Mouse (Mus musculus) midbrain, embryonic 12.5 days (tissue): ENCODE measurements at regions not wholly inside any gene's neighbourhood (a gene's known extent, or its start where the extent isn't known, plus 50 kb on each side); places are given as distances from the start of the nearest gene placed in this dataset.
A peak's percentile ranks its signal among the peaks of the same experiment; 100 is the strongest.

Source experiments
- ATAC-seq: fragments of 200-750 bp; cut with Nextera tagmentation; 2 replicates; pipeline ENCODE4 v1.8.0; 2017; ENCODE audit warnings: low read depth, moderate TSS enrichment, moderate library complexity; ENCODE audit not compliant: low FRiP score
- H3K27ac ChIP-seq: fragments of 300-500 bp; sonication (generic); replicated peaks from 2 replicates; pipeline ENCODE4 v1.5.1; 2016; ENCODE audit warnings: mild to moderate bottlenecking
- H3K27me3 ChIP-seq: fragments of 300-500 bp; sonication (generic); 2 replicates; pipeline ENCODE4 v1.6.1; 2016; ENCODE audit warnings: mild to moderate bottlenecking
- H3K36me3 ChIP-seq: fragments of 300-500 bp; sonication (generic); 2 replicates; pipeline ENCODE4 v1.6.1; 2016
- H3K4me1 ChIP-seq: fragments of 300-500 bp; sonication (generic); 2 replicates; pipeline ENCODE4 v1.6.1; 2016
- H3K4me2 ChIP-seq: fragments of 300-500 bp; sonication (generic); replicated peaks from 2 replicates; pipeline ENCODE4 v1.6.1; 2016; ENCODE audit warnings: mild to moderate bottlenecking, moderate library complexity
- H3K4me3 ChIP-seq: fragments of 300-500 bp; sonication (generic); 2 replicates; pipeline ENCODE4 v1.5.1; 2016; ENCODE audit warnings: mild to moderate bottlenecking
- H3K9ac ChIP-seq: fragments of 300-500 bp; sonication (generic); replicated peaks from 2 replicates; pipeline ENCODE4 v1.6.1; 2016; ENCODE audit warnings: mild to moderate bottlenecking, moderate library complexity
- H3K9me3 ChIP-seq: fragments of 300-500 bp; sonication (generic); 2 replicates; pipeline ENCODE4 v1.6.1; 2016; ENCODE audit warnings: mild to moderate bottlenecking
- WGBS: fragments of 180-500 bp; shearing (Covaris S2); methylation state at CpG from one replicate; pipeline ENCODE4 v1.1.7; 2016; 5-methylcytosine and 5-hydroxymethylcytosine counted together

DNA sequence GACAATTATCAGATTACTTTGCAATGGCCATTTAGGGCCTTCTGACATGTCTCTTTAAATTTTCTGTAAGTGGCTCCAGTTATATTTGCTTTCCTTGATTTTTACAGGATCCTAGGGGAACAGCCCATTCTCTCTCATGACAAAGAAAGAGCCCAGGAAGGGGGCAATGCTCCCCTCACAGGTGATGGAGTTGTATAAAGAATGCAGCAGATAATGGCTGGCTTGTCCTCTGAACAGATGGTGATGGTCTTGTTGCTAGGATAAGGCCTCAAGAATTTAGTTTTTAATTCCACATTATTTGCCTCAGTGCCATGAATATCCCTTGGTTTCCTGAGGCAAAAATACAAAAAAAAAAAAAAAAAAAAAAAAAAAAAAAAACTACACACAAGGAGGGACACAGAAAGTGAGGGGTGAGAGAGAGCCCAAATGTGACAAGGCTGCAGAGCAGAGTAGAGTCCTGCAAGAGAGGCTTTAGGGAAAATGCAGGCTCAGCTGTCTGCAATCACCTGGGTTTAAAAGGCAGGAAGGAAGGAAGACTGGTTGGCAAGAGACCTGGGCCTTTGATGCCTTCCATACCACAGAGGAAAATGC, 272.8 kb upstream of the Zeb2 start:
- Histone ChIP-seq H3K27ac (peak overlapping the region; percentile 26; the same call in 1 of the 2 replicates), H3K27me3 (no peaks in the 10 kb centered on the region), H3K36me3 (no peaks in the 10 kb centered on the region), H3K4me2 (no peak overlapping the region), H3K4me1 (peaks cover 5% of the 10 kb centered on the region; the same call in 1 of the 2 replicates), H3K9me3 (no peaks in the 10 kb centered on the region), H3K4me3 (no peak overlapping the region), H3K9ac (no peak overlapping the region)
- ATAC-seq = peak; percentile 78

DNA sequence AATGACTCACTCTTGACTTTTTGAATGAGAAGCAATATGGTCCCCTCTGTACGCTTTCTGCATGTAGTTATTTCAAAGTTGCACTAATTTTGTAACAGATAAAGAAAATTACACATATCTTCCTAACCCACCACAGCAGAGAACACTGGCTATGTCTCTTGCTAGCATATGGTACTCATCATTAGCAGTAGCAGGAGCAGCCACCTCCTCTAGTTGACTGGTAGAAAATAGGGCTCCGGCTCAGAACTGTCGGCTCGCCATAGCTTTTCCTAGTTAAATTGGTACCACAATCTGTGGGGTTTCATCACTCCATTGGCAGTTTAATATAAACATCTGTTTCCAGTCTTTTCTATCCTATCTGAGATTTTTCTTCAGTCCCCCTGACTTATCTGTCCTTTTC, 254.1 kb upstream of the Zeb2 start:
- no peak overlapping the region for H3K4me2 ChIP-seq
- no peak overlapping the region for H3K27ac ChIP-seq
- H3K9ac ChIP-seq = no peak overlapping the region
- no peaks in the 10 kb centered on the region for H3K9me3 ChIP-seq
- no peak for ATAC-seq
- no peaks in the 10 kb centered on the region for H3K27me3 ChIP-seq
- no peaks in the 10 kb centered on the region for H3K36me3 ChIP-seq
- H3K4me1 ChIP-seq = no peaks in the 10 kb centered on the region
- no peak overlapping the region for H3K4me3 ChIP-seq
- 88% methylated on average over 4 of the region's 4 CpGs for WGBS

DNA sequence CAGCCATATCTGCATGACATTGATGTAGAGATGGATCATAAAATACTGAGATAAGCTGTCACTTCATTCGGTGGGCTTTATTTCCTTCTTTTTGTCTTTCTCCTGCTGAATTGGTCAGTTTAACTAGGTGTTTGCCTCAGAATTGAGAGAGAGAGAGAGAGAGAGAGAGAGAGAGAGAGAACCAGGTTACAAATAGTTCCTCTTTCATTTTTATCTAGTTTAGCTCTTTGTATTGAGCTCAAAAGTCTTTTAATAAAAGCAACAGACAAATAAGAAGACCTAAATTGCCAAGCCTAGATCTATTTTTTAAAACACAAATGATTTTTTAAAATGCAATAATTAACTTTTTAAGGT, 253.4 kb upstream of the Zeb2 start:
- Histone ChIP-seq H3K4me2 (no peak overlapping the region), H3K4me3 (no peak overlapping the region), H3K4me1 (no peaks in the 10 kb centered on the region), H3K27me3 (no peaks in the 10 kb centered on the region), H3K9ac (no peak overlapping the region), H3K36me3 (no peaks in the 10 kb centered on the region), H3K9me3 (no peaks in the 10 kb centered on the region), H3K27ac (no peak overlapping the region)
- WGBS = 89% methylated on average over 1 of the region's 1 CpGs
- no peak for ATAC-seq

DNA sequence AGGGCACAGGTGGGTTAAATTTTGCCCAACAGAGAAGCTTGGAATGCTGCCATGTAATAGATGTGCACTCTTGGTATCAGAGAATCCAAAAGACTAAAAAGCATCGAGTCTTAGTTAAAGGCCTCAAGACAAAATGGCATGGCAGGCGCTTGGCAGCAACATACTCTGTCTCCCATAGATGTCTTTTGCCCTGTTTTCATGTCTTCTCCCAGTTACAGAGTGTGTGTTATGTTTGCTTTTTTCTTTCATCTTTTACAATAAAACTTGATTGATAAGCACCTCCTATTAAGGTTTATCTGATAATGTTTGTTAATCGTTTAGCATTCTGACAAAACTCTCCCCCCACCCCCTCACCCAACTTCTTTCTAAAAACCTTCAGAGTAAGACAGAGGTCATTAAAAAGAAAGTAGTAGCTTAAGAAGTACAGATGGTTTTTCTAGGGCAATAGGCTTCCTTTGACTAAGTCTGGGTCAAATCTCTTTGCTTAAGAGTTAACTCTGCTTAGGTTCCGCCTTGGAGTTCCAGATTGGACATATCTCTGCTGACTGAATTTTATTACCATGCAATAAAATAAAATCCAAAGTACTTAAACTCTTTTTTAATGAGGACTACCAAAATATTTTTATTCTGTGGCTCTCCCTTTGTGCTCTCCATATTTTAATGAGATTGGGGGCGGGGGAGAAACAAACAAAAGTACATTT, 252.9 kb upstream of the Zeb2 start:
- Histone ChIP-seq H3K27me3 (no peaks in the 10 kb centered on the region), H3K4me3 (no peak overlapping the region), H3K9me3 (no peaks in the 10 kb centered on the region), H3K4me2 (no peak overlapping the region), H3K9ac (no peak overlapping the region), H3K27ac (no peak overlapping the region), H3K4me1 (no peaks in the 10 kb centered on the region), H3K36me3 (no peaks in the 10 kb centered on the region)
- ATAC-seq = no peak
- 89% methylated on average over 5 of the region's 5 CpGs for WGBS

DNA sequence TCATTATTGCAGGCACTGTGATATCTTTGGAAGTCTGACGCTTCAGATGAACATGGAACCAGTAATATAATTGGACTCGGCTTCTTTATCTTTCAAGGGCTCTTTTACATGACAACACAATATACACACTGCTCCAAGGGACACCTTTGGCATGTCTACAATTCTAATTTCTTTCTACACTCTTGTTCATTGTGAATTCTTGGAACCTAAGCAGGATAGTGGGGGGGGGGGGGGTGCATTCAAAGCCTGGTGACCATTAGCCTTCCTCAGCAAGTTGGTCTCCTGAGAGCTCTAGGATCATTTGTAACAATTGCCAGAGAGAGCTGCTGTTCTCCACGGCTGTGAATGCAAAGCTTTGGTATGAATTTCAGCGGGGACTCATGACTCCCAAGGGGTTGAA, 252.2 kb upstream of the Zeb2 start:
- H3K9me3 ChIP-seq = no peaks in the 10 kb centered on the region
- no peak for ATAC-seq
- 75% methylated on average over 4 of the region's 4 CpGs for WGBS
- no peak overlapping the region for H3K27ac ChIP-seq
- no peaks in the 10 kb centered on the region for H3K27me3 ChIP-seq
- no peak overlapping the region for H3K4me2 ChIP-seq
- no peaks in the 10 kb centered on the region for H3K4me1 ChIP-seq
- H3K9ac ChIP-seq = no peak overlapping the region
- no peaks in the 10 kb centered on the region for H3K36me3 ChIP-seq
- no peak overlapping the region for H3K4me3 ChIP-seq

DNA sequence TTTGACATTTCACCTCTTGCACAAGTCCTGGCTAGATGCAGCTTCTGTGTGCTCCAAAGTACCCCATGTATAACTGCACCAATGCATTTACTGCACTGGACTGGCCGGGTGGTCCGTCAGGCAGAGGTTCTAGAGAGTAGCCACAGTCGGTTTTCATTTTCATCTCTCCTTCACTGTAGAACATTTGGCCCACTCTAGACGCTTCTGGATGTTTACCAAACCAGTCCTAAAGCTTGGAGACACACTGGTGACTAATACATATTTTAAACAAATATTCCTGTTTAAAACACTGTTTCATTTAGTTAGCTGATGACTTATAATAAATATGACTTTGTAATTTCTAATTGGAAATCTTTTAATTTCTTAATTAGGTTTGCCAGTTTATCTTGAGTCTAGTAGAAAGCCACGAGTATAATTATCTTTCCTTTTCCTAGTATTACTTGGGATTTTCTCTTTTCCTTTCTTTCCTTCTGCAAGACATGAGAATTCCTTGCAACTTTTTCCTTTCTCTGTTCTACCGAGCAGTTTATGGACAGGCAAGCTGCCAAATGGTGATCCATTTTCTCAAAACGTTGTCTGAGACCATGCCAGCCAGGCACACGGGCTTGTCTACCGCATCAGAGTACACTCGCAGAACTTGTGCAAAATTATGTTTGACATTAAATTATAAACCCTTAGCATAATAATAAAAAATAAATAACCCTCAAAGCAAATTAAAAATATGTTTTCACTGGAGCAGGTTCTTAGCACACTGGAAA, 250.4 kb upstream of the Zeb2 start:
- no peaks in the 10 kb centered on the region for H3K4me1 ChIP-seq
- WGBS = 89% methylated on average over 10 of the region's 10 CpGs
- no peak overlapping the region for H3K27ac ChIP-seq
- ATAC-seq = no peak
- H3K4me2 ChIP-seq = no peak overlapping the region
- H3K36me3 ChIP-seq = no peaks in the 10 kb centered on the region
- H3K9me3 ChIP-seq = no peaks in the 10 kb centered on the region
- H3K4me3 ChIP-seq = no peak overlapping the region
- no peak overlapping the region for H3K9ac ChIP-seq
- H3K27me3 ChIP-seq = no peaks in the 10 kb centered on the region

DNA sequence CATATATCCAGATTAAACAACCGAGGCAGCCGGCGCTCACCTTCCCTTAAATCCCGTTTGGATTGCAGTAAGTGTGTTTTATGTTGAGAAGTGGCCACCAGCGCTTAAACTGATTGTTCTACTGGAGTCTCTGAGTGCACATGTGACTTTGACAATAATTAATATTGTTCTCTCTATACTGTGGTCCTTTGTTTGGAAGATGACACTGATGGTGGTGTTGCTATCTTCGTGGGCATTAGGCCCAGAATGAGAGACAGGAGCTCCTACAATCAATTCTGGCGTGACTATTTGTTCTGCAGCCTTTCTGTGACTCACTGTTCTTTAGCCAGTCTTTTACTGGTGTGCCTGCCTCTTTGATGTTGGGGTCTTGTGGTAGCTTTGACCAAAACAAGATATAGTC, 240.1 kb upstream of the Zeb2 start:
- Histone ChIP-seq H3K36me3 (no peaks in the 10 kb centered on the region), H3K27me3 (no peaks in the 10 kb centered on the region), H3K4me1 (no peaks in the 10 kb centered on the region), H3K4me3 (no peak overlapping the region), H3K4me2 (no peak overlapping the region), H3K9me3 (no peaks in the 10 kb centered on the region), H3K9ac (no peak overlapping the region), H3K27ac (no peak overlapping the region)
- no peak for ATAC-seq
- 88% methylated on average over 7 of the region's 7 CpGs for WGBS

DNA sequence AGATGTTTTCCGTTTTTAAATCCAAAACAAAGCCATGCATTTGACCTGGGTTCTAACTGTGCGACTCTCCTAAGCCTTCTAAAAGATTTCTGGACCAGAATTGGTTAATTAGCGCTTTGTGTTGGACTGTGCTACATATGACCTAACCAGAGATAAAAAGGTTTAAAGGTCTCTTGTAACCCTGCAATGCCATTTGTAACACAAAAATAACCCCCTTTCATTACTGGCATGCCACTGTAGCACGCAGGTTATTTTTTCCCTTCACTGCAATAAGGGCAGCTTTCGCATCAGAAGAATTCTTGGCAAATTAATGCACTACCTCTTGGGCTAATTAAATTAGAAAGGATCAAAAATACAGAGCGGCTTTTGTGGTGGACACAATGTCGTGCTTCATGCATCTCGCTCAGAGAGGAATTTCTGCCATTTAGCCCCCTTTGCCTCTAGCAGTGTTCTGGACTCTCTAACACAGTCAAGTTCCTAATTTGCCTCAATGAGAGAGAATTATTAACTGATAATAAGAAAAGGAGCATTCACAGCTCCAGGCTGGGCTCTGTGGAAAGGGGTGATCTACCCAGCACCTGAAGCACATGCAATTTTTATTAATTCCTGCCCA, 239.5 kb upstream of the Zeb2 start:
- no peaks in the 10 kb centered on the region for H3K9me3 ChIP-seq
- 75% methylated on average over 8 of the region's 8 CpGs for WGBS
- no peaks in the 10 kb centered on the region for H3K36me3 ChIP-seq
- H3K9ac ChIP-seq = no peak overlapping the region
- H3K4me3 ChIP-seq = no peak overlapping the region
- H3K4me1 ChIP-seq = no peaks in the 10 kb centered on the region
- peak; percentile 19; the same call in 1 of the 2 replicates for ATAC-seq
- no peaks in the 10 kb centered on the region for H3K27me3 ChIP-seq
- H3K27ac ChIP-seq = no peak overlapping the region
- no peak overlapping the region for H3K4me2 ChIP-seq

DNA sequence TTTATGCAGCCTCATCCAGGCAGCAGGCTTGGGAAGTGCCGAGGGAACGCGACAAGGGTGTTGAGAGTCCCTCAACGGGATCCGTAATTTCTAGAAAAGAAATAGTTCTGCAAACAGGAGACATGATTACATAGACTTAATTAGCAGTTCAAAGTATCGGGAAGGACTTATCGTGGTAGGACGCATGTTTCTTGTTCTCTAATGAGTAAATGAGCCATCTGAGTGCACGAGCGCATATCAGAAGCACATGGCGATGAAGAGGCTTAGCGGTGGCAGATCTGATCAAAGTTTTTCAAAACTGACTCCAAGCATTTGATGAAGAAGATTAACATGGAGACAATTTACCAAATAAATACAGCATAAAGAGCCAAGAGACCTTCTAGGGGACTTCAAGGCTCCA, 238.8 kb upstream of the Zeb2 start:
- H3K27me3 ChIP-seq = no peaks in the 10 kb centered on the region
- H3K27ac ChIP-seq = no peak overlapping the region
- H3K4me3 ChIP-seq = no peak overlapping the region
- H3K4me1 ChIP-seq = no peaks in the 10 kb centered on the region
- WGBS = 80% methylated on average over 12 of the region's 12 CpGs
- no peaks in the 10 kb centered on the region for H3K9me3 ChIP-seq
- no peaks in the 10 kb centered on the region for H3K36me3 ChIP-seq
- no peak overlapping the region for H3K4me2 ChIP-seq
- ATAC-seq = no peak
- H3K9ac ChIP-seq = no peak overlapping the region

DNA sequence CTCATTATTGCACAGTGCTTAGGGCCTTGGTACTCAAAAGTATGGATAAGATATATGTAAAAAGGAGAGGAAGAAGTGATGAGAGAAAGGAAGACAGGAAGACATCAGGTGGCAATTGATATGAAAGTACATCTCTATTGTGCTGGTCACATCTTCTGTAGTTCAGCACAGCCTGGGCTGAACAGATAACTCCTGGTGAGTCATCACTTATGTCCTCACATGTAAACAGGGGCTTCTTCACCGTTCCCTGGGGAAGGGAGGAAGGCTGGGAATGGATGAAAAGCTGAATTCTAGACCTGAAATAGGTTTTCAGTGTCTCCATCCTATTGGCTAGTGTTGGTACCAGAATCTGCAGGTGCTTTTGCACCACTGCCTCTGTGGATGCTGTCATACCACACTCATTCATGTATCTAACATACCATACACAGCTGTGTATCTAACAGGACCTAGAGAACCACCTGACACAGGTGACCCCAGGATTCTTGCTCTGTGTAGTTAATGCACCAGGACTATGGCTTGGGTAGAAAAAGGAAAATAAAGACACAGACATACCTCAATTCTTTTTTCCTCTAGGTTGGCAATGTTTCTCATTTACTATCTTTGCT, 234.4 kb upstream of the Zeb2 start:
- no peaks in the 10 kb centered on the region for H3K4me1 ChIP-seq
- ATAC-seq = 0 out of 2 replicates have a peak, but pooled peaks have one; percentile 52
- 90% methylated on average over 1 of the region's 1 CpGs for WGBS
- no peak overlapping the region for H3K4me2 ChIP-seq
- H3K27ac ChIP-seq = no peak overlapping the region
- H3K4me3 ChIP-seq = no peak overlapping the region
- no peak overlapping the region for H3K9ac ChIP-seq
- H3K27me3 ChIP-seq = no peaks in the 10 kb centered on the region
- H3K36me3 ChIP-seq = no peaks in the 10 kb centered on the region
- no peaks in the 10 kb centered on the region for H3K9me3 ChIP-seq

DNA sequence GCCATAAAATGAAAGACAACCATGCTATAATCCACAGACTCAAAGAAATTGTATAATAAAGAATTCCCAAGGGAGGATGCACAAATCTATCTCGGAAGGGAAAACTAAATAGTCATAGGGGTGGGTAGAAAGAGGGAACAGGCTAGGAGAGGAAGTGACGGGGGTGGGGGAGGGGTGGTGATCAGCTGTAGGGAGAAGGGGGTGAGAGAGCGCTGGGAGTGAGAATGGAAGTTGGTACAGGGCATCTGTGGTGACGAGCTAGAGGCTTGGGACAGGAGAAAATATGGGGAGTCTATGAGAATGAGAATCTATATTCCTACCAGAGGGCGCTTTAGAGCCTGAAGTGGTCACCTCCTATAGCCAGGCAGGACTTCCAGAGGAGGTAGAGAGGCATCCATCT, 229.2 kb upstream of the Zeb2 start:
- H3K4me3 ChIP-seq = no peak overlapping the region
- 80% methylated on average over 5 of the region's 5 CpGs for WGBS
- no peaks in the 10 kb centered on the region for H3K36me3 ChIP-seq
- H3K9me3 ChIP-seq = no peaks in the 10 kb centered on the region
- H3K4me1 ChIP-seq = no peaks in the 10 kb centered on the region
- no peak overlapping the region for H3K27ac ChIP-seq
- H3K27me3 ChIP-seq = no peaks in the 10 kb centered on the region
- no peak for ATAC-seq
- no peak overlapping the region for H3K9ac ChIP-seq
- no peak overlapping the region for H3K4me2 ChIP-seq

DNA sequence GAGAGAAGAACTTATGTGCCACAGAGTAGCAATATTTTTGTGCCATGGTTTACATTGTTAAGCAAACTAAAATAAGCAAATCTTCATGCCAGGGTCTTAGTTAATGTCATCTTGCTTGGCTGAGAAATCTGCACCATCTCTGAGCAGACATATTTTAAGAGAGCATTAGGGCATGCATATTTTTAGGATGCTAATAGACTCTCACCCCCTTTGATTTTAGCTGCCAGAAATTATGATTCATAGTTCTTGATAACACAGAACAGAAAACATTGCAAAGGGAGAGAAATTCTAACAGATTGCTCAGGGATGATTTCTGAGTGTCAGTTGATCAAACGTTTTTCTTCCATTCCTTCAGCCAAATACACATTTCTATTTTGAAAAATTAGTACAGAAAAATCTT, 222.7 kb upstream of the Zeb2 start:
- Histone ChIP-seq H3K4me3 (no peak overlapping the region), H3K9ac (no peak overlapping the region), H3K27ac (no peak overlapping the region), H3K4me2 (no peak overlapping the region), H3K27me3 (no peaks in the 10 kb centered on the region), H3K4me1 (no peaks in the 10 kb centered on the region), H3K36me3 (no peaks in the 10 kb centered on the region), H3K9me3 (no peaks in the 10 kb centered on the region)
- ATAC-seq = no peak
- WGBS = 83% methylated on average over 1 of the region's 1 CpGs
